Mouse (Mus musculus): ENCODE measurements around the gene Smagp.

DNA sequence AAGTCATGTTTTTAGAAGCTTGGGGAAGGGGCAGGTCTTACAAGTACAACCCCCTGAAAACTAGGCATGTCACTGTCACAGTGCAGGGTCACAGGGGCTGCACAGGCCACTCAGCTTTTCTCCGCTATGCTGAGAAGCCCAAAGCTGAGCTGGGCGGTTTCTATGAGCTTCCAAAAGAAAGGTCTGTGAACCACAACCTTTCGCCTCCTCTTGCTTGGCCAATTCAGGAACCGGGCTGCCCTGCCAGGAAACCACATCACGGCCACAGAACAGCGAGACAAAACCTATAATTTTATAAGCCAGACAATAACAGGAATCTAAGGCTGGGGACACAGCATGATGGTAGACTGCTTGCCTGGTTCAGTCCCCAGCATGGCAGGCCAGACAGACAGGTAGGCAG is 48.4 kb downstream of the Smagp start:
- no peak for TF ChIP-seq CTCF (conservative IDR thresholded peaks at IDR 0.05; ENCODE audit: insufficient read depth, insufficient read length, low read depth, low read length)
- no peak for TF ChIP-seq POLR2A (IDR thresholded peaks at IDR 0.05; ENCODE audit: low read depth, low read length)
